Mouse (Mus musculus): ENCODE results near the gene Atoh8. TPM values are rescaled to one million over a fixed set of nuclear protein-coding genes. Genes with fewer than 3 reads are reported as not detected.

The Atoh8 gene
- total RNA-seq (2021) = 1 to 10 TPM; 1.1 to 1.8 TPM

DNA sequence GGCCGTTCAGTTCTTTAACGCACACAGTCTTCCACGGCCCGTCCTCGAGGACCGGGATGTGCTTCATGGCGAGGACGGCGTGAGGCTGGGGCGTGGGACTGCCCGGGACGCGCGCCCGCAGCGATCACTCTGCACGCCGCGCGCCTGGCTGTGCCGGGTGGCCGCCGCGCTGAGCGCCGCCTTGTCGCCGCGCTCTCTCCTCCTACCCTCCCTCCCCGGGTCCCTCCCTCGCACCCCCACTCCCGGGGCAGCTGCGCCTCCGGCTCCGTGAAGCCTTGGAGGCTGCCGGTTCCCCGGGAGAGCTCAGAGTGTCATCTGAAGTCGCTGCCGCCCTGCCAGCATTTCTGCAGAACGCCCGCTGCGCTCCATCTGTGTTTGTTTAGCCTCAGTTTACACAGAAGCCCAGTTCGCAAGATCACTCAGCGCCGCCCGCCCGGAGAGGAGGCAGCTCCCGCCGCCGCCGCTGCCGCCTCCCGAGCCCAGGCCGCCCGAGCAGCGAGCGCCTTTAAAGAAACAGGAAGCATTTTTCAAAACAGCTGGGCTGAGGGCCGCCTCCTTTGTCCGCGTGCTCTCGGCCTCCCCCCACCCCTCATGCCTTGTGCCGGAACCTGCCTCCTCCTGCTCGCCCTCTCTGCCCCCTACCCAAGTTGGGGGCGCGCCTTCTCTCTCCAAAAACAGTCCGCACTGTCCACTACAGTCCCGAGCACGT is at the start of gene Atoh8:
Gene Atoh8 (minus strand): TSS at position 480 of the 709 bp plus-strand sequence.
- intact Hi-C loops (cut with DNase I) = no loop called here
- DNase-seq (ENCODE audit: low spot score in 2 of 2) = peak; percentile 49 to 52

- intact Hi-C loops (cut with DNase I) = no loop called here
Measured at GRCm38 (mm10) chr6:72283914-72284313, 48.5 kb upstream of the Atoh8 start.

DNA sequence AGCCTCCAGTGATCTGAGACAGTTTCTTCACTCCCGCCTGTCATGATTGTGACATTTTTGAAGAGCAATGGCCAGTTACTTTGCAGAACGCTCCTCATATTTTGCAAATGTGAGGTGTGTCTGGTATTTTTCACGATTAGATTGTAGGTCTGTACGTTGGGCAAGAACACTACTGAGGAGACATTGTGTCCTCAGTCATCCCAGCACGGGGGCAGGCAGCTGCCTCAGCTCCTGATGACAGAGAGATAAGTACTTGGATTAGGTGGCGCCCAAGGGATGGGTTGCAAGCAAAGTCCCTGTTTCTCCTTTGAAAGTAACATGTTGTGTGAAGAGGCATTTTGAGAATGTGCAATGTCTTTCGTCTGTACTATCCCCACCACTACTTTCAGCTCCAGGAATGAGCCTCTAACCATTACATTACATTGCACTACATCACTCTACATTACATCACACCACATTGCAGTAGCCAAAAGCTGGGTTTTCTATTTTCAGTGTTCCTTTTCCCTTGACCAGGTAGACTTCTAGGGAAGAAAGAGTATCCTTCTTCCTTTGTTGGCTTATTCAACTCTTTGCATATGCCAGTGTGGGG is 45.1 kb upstream of the Atoh8 start:
- intact Hi-C loops (cut with DNase I) = no loop called here
- no peak for DNase-seq (ENCODE audit: low spot score in 2 of 2)

More at GRCm38 (mm10) chr6:72283914-72284313, 48.5 kb upstream of the Atoh8 start:
- DNase-seq (ENCODE audit: low spot score in 2 of 2) = peak in 1 of 2 experiments; percentile 21

DNA sequence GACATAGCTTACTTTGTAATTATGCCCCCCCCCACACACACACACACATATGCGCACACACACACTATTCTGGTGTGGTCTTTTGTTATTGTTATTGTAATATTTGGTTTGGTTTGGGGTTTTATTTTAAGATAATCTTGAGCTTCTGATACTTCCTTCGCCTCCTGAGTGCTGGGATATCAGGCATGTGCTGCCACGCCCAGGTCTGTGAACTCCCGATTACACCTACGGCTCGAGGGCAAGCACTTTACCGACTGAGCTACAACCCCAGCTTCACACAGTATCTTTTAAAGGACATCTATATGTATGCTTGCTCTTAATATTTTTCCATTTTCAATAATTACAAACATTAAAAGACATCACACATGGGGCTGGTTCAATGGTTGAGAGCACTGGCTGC is 44.1 kb upstream of the Atoh8 start:
- DNase-seq (ENCODE audit: low spot score in 2 of 2) = no peak
- intact Hi-C loops (cut with DNase I) = no loop called here

DNA sequence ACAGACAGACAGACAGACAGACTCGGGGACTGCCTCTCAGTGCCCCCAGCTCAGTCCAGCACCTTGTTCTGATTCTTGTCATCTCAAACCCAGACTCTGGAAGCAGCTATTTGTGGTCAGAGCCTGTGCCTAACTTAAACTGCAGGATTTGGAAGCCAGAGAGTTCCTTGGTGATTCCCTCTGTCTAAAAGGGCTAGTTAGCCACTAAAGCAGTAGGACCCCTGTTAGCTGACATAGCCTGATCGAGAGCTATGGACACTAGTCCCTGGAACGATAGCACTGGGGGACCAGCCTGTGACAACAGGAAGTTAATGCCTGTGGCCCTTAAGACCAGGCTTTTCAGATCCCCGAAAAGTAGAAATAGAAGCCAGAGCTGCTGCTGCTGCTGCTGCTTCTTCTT is 43.5 kb upstream of the Atoh8 start:
- intact Hi-C loops (cut with DNase I) = no loop called here
- DNase-seq (ENCODE audit: low spot score in 2 of 2) = no peak

- no peak for DNase-seq (ENCODE audit: low spot score in 2 of 2)
- intact Hi-C loops (cut with DNase I) = no loop called here
Measured at GRCm38 (mm10) chr6:72277508-72278166, 42.3 kb upstream of the Atoh8 start.

DNA sequence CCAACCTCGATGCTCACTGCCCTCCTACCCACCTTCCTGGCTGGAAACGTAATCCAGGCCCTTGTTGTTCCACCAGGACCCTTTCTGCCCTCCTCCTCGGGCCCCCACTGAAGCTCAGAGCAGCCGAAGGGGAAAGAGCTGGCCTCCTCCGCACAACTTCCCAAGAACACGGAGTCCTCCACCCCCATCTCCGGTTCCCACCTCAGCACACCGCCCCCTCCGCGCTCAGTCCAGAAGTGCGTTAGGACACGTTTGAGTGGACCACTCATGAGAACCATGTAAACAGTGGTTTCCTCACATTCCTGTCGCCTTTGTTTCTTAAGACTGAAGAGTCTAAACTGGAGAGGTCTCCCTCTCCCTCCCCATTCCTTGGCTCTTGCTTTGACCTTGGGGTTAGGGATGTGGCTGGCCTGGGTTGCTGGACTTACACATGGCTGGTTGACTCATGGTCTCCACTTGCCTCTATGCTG is 41.6 kb upstream of the Atoh8 start:
- intact Hi-C loops (cut with DNase I) = no loop called here
- no peak for DNase-seq (ENCODE audit: low spot score in 2 of 2)

DNA sequence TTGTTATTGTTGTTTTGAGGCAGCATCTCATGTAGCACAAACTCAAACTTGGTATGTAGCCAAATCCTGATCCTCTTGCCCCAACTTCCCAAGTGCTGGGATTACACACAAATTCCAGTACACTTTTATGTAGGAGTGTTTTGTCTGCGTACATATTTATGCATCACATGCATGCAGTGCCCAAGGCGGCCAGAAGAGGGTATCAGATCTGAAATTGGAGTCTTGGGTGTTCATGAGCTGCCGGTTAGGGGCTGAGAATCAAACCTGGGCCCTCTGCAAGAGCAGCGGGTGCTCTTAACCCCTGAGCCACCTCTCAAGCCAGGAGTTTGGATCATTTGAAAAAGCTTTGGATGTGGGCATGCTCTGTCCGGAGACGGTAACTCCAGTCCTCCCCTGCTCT is 40.8 kb upstream of the Atoh8 start:
- intact Hi-C loops (cut with DNase I) = no loop called here

DNA sequence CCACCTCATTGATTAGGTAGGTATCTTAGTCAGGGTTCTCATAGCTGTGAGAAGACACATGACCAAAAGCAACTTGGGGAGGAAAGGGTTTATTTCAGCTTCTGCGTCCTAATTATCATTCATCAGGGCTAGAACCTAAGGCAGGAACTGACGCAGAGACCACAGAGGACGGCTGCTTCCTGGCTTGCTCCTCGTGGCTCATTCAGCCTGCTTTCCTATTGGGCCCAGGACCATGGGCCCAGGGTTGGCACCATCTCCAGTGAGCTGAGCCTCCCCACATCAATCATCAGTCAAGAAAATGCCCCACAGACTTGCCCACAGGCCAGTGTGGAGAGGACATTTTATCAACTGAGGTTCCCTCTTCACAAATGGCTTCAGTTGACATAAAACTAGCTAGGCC is 40.1 kb upstream of the Atoh8 start:
- no peak for DNase-seq (ENCODE audit: low spot score in 2 of 2)
- intact Hi-C loops (cut with DNase I) = no loop called here

More for the DNA sequence above, 40.8 kb upstream of the Atoh8 start:
- DNase-seq (ENCODE audit: low spot score in 2 of 2) = no peak

DNA sequence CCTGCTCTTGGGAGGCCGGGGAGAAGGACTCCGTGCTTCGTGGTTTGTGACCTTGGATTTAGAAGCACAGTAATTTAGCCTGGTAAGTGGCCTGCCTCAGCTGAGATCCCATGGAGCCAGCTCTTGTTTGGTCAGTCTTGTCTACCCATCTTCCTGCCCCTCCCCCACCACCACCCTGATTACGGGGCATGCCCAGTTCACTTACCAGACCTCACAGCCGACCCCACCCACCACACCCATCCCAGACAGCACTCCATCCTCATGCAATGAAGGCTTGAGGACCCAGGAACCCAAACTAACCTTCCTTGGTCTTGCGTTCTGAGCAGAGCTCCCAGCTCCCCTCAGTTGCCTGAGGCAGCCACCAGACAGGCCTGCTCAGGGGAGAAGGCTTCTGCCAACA is 37.8 kb upstream of the Atoh8 start:
- DNase-seq (ENCODE audit: low spot score in 2 of 2) = no peak
- intact Hi-C loops (cut with DNase I) = no loop called here

DNA sequence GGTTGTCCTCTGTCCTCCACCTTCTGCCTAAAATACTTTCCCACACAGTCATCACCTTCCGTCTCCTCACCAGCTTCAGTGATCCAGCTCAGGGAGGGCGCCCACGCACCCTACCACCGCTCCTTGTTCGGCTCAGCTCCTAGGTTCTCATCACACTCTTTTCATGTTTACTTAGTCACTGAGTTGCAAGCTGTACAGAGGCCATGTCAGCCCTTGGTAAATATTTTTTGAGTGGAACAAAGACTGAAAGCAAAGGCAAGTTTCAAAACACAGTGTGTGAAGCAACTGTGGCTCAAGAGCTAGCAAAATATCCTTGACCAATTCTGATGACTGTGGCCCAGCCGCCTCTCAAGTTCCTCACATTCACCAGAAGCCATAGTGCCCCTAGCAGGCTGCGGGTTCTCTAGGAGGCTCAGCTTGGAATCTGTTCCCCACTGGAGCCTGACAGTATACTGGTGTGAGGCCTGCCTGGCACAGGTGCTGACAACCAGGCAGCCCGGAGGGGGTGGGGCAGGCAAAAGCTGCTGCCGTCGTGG is 36.9 kb upstream of the Atoh8 start:
- intact Hi-C loops (cut with DNase I) = no loop called here

GRCm38 (mm10) chr6:72270952-72271519 is 35.7 kb upstream of the Atoh8 start:
- intact Hi-C loops (cut with DNase I) = no loop called here
- peak; percentile 50 to 60 for DNase-seq (ENCODE audit: low spot score in 2 of 2)

More for the DNA sequence above, 36.9 kb upstream of the Atoh8 start:
- no peak for DNase-seq (ENCODE audit: low spot score in 2 of 2)

DNA sequence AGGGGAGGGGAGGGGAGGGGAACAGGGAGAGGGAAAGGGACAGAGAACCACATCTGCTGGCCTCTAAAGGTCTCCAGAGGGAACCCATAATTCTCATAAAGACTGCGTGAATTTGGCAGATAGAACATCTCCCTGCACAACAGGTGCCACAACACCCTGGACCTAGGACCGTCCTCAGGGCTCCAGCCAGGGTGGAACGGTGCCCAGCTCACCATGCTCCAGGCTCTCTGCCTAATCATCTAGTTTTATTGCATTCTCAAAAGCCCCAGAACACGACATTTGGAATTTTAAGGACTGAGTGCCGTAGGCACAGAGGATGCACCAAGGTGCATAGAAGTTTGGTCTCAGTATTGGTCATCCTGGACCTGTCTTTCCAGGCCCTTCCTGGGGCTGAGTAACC is 34.9 kb upstream of the Atoh8 start:
- intact Hi-C loops (cut with DNase I) = no loop called here

GRCm38 (mm10) chr6:72268149-72268847 is 32.9 kb upstream of the Atoh8 start:
- no peak for DNase-seq (ENCODE audit: low spot score in 2 of 2)
- intact Hi-C loops (cut with DNase I) = loop anchor here (10.0 kb wide), 1 partner anchor 323 kb away; no protein-coding TSS in a partner anchor

More for the DNA sequence above, 34.9 kb upstream of the Atoh8 start:
- no peak for DNase-seq (ENCODE audit: low spot score in 2 of 2)

DNA sequence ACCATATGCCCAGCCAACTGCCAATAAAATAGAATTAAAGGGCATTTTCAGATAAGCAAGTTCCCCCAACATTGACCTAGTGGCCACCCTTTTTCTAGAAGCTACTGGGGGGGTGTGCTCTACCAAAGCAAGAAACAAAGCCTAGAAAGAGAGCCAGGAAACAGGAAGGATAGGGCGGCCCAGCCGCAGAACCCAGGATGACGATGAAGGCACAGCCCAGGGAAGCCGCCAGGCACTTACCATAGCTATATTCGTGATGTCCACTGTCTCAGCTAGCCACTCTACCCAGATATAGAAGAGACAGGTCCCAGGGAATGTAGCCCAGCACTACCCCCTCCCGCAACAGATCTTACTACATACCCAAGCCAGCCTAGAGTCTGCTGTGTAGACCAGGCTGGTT is 30.3 kb upstream of the Atoh8 start:
- no peak for DNase-seq (ENCODE audit: low spot score in 2 of 2)
- intact Hi-C loops (cut with DNase I) = loop anchor here (10.0 kb wide), 1 partner anchor 321 kb away; no protein-coding TSS in a partner anchor

DNA sequence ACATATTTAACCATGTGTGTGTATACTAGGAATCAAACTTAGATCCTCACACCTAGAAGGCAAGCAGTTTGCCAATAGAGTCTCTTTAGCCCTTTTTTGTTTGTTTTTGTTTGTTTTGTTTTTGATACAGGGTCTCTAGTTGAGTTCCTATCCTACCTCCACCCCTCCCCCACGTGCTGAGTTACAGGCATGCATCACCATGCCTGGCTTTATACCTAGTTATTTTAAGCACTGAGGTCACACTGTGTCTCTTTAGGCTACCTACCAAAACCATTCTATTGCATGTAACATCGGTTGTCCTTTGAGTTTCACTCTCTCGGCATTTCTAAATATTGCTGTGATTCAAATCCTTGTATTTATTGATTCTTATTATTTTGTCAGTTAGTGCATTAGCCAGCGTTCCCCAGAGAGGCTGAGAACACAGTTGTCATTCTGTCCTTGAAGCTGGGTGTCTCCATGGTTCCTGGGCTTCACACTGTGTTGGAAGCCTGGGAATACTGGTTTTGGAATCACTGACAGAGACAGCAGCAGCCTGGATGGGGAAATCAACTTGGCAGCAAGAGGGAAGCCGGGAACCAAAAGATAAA is 28.4 kb upstream of the Atoh8 start:
- DNase-seq (ENCODE audit: low spot score in 2 of 2) = no peak
- intact Hi-C loops (cut with DNase I) = loop anchor here (10.0 kb wide), 1 partner anchor 319 kb away; no protein-coding TSS in a partner anchor

DNA sequence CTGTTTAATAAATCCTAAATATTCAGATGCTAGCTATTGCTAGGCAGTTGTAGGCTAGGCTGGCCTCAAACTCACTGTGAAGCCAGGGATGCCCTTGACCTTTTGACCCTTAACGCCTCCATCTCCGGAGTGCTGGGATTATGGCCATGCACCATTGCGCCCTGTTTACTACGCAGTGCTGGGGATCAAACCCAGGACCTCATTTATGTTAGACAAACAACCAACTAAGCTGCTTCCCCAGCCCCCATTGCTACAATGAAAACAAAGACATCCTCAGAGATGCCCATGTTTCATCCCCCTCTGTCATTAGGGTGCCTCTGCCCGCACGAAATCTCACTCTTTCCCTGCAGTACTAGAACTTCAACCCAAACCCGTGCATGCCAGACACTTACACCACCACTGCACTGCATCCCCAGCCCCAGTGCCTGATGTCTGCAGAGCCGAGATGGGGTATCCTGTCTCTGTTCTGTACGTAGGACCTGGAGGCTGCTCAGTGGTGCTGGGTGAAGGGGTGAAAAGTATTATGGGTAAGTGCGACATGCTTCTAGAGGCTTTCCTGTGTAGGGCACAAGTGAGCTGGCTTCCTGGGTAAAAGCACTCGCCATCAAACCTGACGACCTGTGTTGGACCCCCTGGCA is 26.4 kb upstream of the Atoh8 start:
- no peak for DNase-seq (ENCODE audit: low spot score in 2 of 2)
- intact Hi-C loops (cut with DNase I) = loop anchor here (1.0 to 10.0 kb wide), 3 partner anchors 25 to 317 kb away; no protein-coding TSS in a partner anchor

GRCm38 (mm10) chr6:72260981-72261682 is 25.8 kb upstream of the Atoh8 start:
- DNase-seq (ENCODE audit: low spot score in 2 of 2) = peak; percentile 80 to 81
- intact Hi-C loops (cut with DNase I) = loop anchor here (1.0 to 10.0 kb wide), 3 partner anchors 24 to 316 kb away; no protein-coding TSS in a partner anchor
